Mouse (Mus musculus): ENCODE results near the gene U2af1l4. TPM values are rescaled to one million over a fixed set of nuclear protein-coding genes. Genes with fewer than 3 reads are reported as not detected.
A peak's percentile ranks its signal among the peaks of the same experiment; 100 is the strongest.

Gene U2af1l4
- polyA plus RNA-seq, 1 experiment = 63.6 TPM

DNA sequence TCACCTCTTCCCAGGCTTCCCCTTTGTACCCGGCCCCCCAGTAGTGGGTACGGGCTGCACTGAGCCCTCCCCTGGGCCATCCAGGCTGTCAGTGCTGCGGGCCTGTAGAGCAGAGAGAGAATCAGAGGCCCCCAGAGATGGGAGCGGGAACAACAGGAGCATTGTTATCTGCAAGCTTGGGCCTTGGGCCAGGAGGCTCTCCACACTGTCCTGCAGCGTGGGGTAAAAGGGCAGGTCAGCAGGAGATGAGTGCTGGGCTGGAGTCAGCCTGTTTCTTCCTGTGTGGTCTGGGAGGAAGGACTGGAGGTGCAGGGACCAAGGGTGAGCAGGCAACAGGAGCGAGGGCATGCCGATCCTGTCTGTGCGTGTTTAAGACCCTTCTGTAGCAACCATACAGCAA lies 30.2 kb upstream of the U2af1l4 start:
- no peaks in the 10 kb centered on the region for H3K79me3 ChIP-seq (ENCODE audit: low read depth)
- TF ChIP-seq FOSL1 (IDR thresholded peaks at IDR 0.05; ENCODE audit: insufficient read depth, low read length, poor library complexity, severe bottlenecking) (no peak), MYOG (IDR thresholded peaks at IDR 0.05; ENCODE audit: control insufficient read depth, extremely low read depth, insufficient read length) (no peak), USF1 (IDR thresholded peaks at IDR 0.05; ENCODE audit: low read depth) (no peak), MAX (IDR thresholded peaks at IDR 0.05) (no peak), MYOD1 (IDR thresholded peaks at IDR 0.05; ENCODE audit: control insufficient read depth, insufficient read length, low read depth) (no peak), CTCF (IDR thresholded peaks at IDR 0.05; ENCODE audit: control insufficient read depth, insufficient read depth, insufficient read length) (no peak), CEBPB (IDR thresholded peaks at IDR 0.05; ENCODE audit: low read depth) (no peak)
- H3K27me3 ChIP-seq (ENCODE audit: control insufficient read depth, insufficient read depth, insufficient read length) = no peaks in the 10 kb centered on the region
- H3K79me2 ChIP-seq (ENCODE audit: control insufficient read depth, insufficient read depth) = no peaks in the 10 kb centered on the region
- H3K36me3 ChIP-seq (ENCODE audit: control insufficient read depth, insufficient read depth) = no peaks in the 10 kb centered on the region
- H3ac ChIP-seq (ENCODE audit: control insufficient read depth, insufficient read length, low read depth) = no peak overlapping the region
- no peak overlapping the region for H3K4me3 ChIP-seq (ENCODE audit: insufficient read depth, poor library complexity, severe bottlenecking)

DNA sequence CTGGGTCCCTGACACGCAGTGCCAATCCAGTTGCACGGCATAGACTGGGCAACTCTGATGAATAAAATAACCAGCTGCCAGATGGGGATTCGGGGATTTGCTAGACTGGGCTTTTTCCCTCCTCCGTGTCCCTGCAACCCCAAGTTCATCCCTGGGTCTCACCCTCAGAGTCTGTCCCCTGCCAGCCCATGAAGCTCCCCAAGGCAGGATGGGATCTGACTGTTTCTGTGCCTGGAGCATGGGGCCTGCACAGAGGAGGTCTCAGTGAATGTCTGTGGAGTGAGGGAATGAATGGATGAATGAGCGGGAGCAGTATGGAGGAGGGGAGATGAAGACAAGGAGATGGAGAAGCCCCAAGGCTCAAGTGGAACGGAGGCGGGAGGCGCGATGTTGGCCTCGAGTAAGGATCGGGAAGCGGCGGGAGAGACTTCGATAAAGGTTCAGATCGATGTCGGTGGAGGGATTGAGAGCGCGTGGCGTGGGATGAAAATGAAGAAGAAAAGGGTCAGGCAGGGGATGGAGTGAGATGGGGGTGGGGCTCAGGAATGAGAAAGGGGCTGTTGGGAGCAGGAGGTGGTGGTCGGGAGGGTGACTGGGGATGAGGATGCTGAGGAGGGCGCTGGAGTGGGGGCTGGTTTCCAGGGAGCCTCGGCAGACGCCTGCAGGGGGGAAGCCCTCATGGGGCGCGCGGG lies 29.0 kb upstream of the U2af1l4 start:
- H3K4me3 ChIP-seq (ENCODE audit: insufficient read depth, poor library complexity, severe bottlenecking) = peak overlapping the region; percentile 30
- no peaks in the 10 kb centered on the region for H3K79me2 ChIP-seq (ENCODE audit: control insufficient read depth, insufficient read depth)
- peak overlapping the region; percentile 37 for H3ac ChIP-seq (ENCODE audit: control insufficient read depth, insufficient read length, low read depth)
- H3K27me3 ChIP-seq (ENCODE audit: control insufficient read depth, insufficient read depth, insufficient read length) = no peaks in the 10 kb centered on the region
- TF ChIP-seq USF1 (IDR thresholded peaks at IDR 0.05; ENCODE audit: low read depth) = no peak
- no peak for TF ChIP-seq FOSL1 (IDR thresholded peaks at IDR 0.05; ENCODE audit: insufficient read depth, low read length, poor library complexity, severe bottlenecking)
- TF ChIP-seq MYOG (IDR thresholded peaks at IDR 0.05; ENCODE audit: control insufficient read depth, extremely low read depth, insufficient read length) = no peak
- no peak for TF ChIP-seq MYOD1 (IDR thresholded peaks at IDR 0.05; ENCODE audit: control insufficient read depth, insufficient read length, low read depth)
- TF ChIP-seq MAX (IDR thresholded peaks at IDR 0.05) = no peak
- TF ChIP-seq CEBPB (IDR thresholded peaks at IDR 0.05; ENCODE audit: low read depth) = no peak
- no peak for TF ChIP-seq CTCF (IDR thresholded peaks at IDR 0.05; ENCODE audit: control insufficient read depth, insufficient read depth, insufficient read length)
- no peaks in the 10 kb centered on the region for H3K79me3 ChIP-seq (ENCODE audit: low read depth)
- no peaks in the 10 kb centered on the region for H3K36me3 ChIP-seq (ENCODE audit: control insufficient read depth, insufficient read depth)

DNA sequence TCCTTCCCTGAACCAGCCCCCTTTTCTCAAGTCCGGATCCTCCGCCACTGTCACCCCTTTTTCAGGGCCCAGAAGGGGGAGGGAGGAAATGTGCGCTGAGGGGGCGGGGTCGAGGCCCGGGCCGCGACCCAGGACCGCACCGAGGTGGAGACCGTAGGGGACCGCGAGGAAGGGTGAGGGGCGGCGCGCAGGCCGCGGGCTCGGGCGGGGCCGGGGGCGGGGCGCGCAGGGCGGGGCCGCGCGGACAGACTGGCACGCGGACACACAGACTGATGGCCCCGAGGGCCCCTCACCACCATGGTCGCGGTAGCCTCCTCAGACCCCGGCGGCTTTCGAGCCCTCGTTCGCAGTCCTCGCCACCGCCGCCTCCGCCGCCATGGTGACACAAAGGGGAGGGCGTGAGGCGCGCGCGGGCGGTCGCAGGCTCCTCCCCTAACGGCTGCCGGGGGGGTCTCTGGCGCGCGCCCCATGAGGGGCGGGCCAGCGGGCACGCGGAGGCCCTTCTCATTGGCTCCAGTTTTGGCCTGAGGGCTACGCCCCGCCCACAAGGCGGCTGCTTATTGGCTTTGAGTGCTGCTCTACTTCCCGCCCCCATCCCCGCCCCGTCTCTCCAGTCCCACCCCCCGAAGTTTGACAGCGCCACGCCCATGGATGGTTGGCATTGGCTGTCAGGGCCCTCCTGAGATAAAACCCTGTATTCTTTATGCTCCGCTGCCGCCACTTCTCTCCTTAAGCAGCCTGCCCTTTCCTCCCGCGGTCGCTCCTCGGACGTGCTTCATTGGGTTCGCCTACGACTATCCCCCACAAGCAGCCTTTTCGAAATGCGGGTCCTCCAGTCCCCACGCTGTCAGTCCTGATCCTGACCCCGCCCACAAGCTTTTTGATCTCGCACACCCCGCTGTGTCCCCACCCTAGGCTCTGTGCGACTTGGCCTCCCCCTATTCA lies 28.2 kb upstream of the U2af1l4 start, which contains the start of gene Arhgap33:
Gene Arhgap33, minus strand, starts transcription at position 428 of the 945 bp plus-strand sequence.
- Histone ChIP-seq H3K79me2 (ENCODE audit: control insufficient read depth, insufficient read depth) (no peaks in the 10 kb centered on the region), H3K36me3 (ENCODE audit: control insufficient read depth, insufficient read depth) (no peaks in the 10 kb centered on the region), H3ac (ENCODE audit: control insufficient read depth, insufficient read length, low read depth) (peak within 1 kb of the TSS; percentile 75), H3K4me3 (ENCODE audit: insufficient read depth, poor library complexity, severe bottlenecking) (peak within 1 kb of the TSS; percentile 30), H3K27me3 (ENCODE audit: control insufficient read depth, insufficient read depth, insufficient read length) (no peaks in the 10 kb centered on the region), H3K79me3 (ENCODE audit: low read depth) (no peaks in the 10 kb centered on the region)
- TF ChIP-seq CEBPB (IDR thresholded peaks at IDR 0.05; ENCODE audit: low read depth) = no peak
- no peak for TF ChIP-seq MYOD1 (IDR thresholded peaks at IDR 0.05; ENCODE audit: control insufficient read depth, insufficient read length, low read depth)
- no peak for TF ChIP-seq MYOG (IDR thresholded peaks at IDR 0.05; ENCODE audit: control insufficient read depth, extremely low read depth, insufficient read length)
- no peak for TF ChIP-seq FOSL1 (IDR thresholded peaks at IDR 0.05; ENCODE audit: insufficient read depth, low read length, poor library complexity, severe bottlenecking)
- peak; percentile 10 for TF ChIP-seq MAX (IDR thresholded peaks at IDR 0.05)
- TF ChIP-seq USF1 (IDR thresholded peaks at IDR 0.05; ENCODE audit: low read depth) = no peak

DNA sequence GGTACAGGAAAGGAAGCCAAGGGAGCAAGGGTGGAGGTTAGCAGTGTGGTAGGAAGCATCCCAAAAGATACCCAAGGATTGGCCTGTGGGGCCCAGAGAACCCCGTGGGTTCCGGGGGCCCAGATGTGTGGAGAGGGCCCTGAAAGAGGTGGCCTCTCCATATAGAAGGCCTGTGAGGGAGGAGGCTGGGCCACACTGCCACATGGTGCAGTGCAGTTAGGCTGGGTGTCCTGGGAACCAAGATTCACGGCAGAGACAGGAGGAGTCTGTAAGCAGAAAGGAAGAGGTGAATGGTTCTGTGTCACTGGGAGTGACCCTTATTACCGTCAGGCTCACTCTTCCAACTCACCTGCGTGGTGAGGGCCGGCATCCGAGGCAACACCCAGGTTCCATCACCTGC lies 22.5 kb upstream of the U2af1l4 start:
- H3K27me3 ChIP-seq (ENCODE audit: control insufficient read depth, insufficient read depth, insufficient read length) = no peaks in the 10 kb centered on the region
- H3K4me3 ChIP-seq (ENCODE audit: insufficient read depth, poor library complexity, severe bottlenecking) = no peak overlapping the region
- H3K79me2 ChIP-seq (ENCODE audit: control insufficient read depth, insufficient read depth) = no peaks in the 10 kb centered on the region
- no peaks in the 10 kb centered on the region for H3K36me3 ChIP-seq (ENCODE audit: control insufficient read depth, insufficient read depth)
- TF ChIP-seq MYOG (IDR thresholded peaks at IDR 0.05; ENCODE audit: control insufficient read depth, extremely low read depth, insufficient read length) (no peak), MAX (IDR thresholded peaks at IDR 0.05) (no peak), CEBPB (IDR thresholded peaks at IDR 0.05; ENCODE audit: low read depth) (no peak), FOSL1 (IDR thresholded peaks at IDR 0.05; ENCODE audit: insufficient read depth, low read length, poor library complexity, severe bottlenecking) (no peak), MYOD1 (IDR thresholded peaks at IDR 0.05; ENCODE audit: control insufficient read depth, insufficient read length, low read depth) (no peak), CTCF (IDR thresholded peaks at IDR 0.05; ENCODE audit: control insufficient read depth, insufficient read depth, insufficient read length) (no peak), USF1 (IDR thresholded peaks at IDR 0.05; ENCODE audit: low read depth) (no peak)
- no peaks in the 10 kb centered on the region for H3K79me3 ChIP-seq (ENCODE audit: low read depth)
- H3ac ChIP-seq (ENCODE audit: control insufficient read depth, insufficient read length, low read depth) = no peak overlapping the region

DNA sequence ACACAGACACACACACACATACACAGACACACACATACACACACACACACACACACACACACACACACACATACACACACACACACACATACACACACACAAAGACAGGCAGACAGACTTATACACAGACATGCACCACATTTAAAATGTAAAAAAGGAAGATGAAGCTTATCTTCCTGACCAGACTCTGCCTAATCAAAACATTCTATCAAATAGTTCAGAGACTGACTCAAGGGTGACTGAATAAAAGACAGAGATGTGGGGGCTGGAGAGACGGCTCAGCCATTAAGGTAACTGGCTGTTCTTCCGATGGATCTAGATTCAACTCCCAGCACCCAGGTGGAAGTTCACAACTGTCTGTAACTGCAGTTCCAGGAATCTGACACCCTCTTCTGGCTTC lies 18.8 kb upstream of the U2af1l4 start:
- Histone ChIP-seq H3K36me3 (ENCODE audit: control insufficient read depth, insufficient read depth) (no peaks in the 10 kb centered on the region), H3K79me3 (ENCODE audit: low read depth) (no peaks in the 10 kb centered on the region), H3ac (ENCODE audit: control insufficient read depth, insufficient read length, low read depth) (no peak overlapping the region), H3K27me3 (ENCODE audit: control insufficient read depth, insufficient read depth, insufficient read length) (no peaks in the 10 kb centered on the region), H3K79me2 (ENCODE audit: control insufficient read depth, insufficient read depth) (no peaks in the 10 kb centered on the region), H3K4me3 (ENCODE audit: insufficient read depth, poor library complexity, severe bottlenecking) (no peak overlapping the region)
- no peak for TF ChIP-seq FOSL1 (IDR thresholded peaks at IDR 0.05; ENCODE audit: insufficient read depth, low read length, poor library complexity, severe bottlenecking)
- no peak for TF ChIP-seq USF1 (IDR thresholded peaks at IDR 0.05; ENCODE audit: low read depth)
- no peak for TF ChIP-seq CEBPB (IDR thresholded peaks at IDR 0.05; ENCODE audit: low read depth)
- TF ChIP-seq CTCF (IDR thresholded peaks at IDR 0.05; ENCODE audit: control insufficient read depth, insufficient read depth, insufficient read length) = no peak

Data from C2C12 (cell line).